Mouse (Mus musculus) MEL (cell line): ENCODE measurements around the gene Ndufs2. TPM values are rescaled to one million over a fixed set of nuclear protein-coding genes. Genes with fewer than 3 reads are reported as not detected.
A peak's percentile ranks its signal among the peaks of the same experiment; 100 is the strongest.

ENCODE experiments used
- DNase-seq: peaks from one replicate; pipeline ENCODE4 v3.0.0; 2011; ENCODE audit warnings: low read depth, low spot score
- H3K27ac ChIP-seq: 2 replicates; pipeline ENCODE4 v1.5.1; 2012; ENCODE audit warnings: low read depth, mild to moderate bottlenecking, control low read depth, low read length, moderate library complexity; ENCODE audit not compliant: control insufficient read depth
- H3K27me3 ChIP-seq, 2 experiments: fragments of 150-350 bp in 1 of 2; sonication (generic) in 1 of 2; 2 replicates each; pipeline ENCODE4 v1.6.1; 2012; ENCODE audit warnings: low read length in 2 of 2, mild to moderate bottlenecking in 2 of 2, improper control_type of control experiment in 1 of 2, moderate library complexity in 1 of 2; ENCODE audit not compliant: insufficient read depth in 2 of 2, control insufficient read depth in 1 of 2
- H3K36me3 ChIP-seq, 2 experiments: 2 replicates each; pipeline ENCODE4 v1.6.1; 2012 to 2014; ENCODE audit warnings: low read length in 2 of 2, improper control_type of control experiment in 1 of 2, inconsistent platforms in 1 of 2, mild to moderate bottlenecking in 1 of 2; ENCODE audit not compliant: insufficient read depth in 2 of 2, control insufficient read depth in 1 of 2
- H3K4me1 ChIP-seq, 2 experiments: fragments of 150-350 bp in 1 of 2; sonication (generic) in 1 of 2; 2 replicates each; pipeline ENCODE4 v1.6.1; 2012; ENCODE audit warnings: low read length in 2 of 2, improper control_type of control experiment in 1 of 2, mild to moderate bottlenecking in 1 of 2; ENCODE audit not compliant: insufficient read depth in 2 of 2, control insufficient read depth in 1 of 2
- H3K4me3 ChIP-seq, 2 experiments: fragments of 150-350 bp in 1 of 2; sonication (generic) in 1 of 2; 2 replicates each; pipeline ENCODE4 v1.5.1; 2012; ENCODE audit warnings: low read depth in 2 of 2, low read length in 2 of 2, mild to moderate bottlenecking in 2 of 2, moderate library complexity in 2 of 2, control low read depth in 1 of 2, improper control_type of control experiment in 1 of 2; ENCODE audit not compliant: control insufficient read depth in 1 of 2, insufficient read depth in 1 of 2
- H3K79me2 ChIP-seq: 2 replicates; pipeline ENCODE4 v1.6.1; 2012; ENCODE audit warnings: mild to moderate bottlenecking, low read length, moderate library complexity; ENCODE audit not compliant: control insufficient read depth, poor library complexity, insufficient read depth
- H3K9ac ChIP-seq: 2 replicates; pipeline ENCODE4 v1.6.1; 2012; ENCODE audit warnings: low read depth, mild to moderate bottlenecking, control low read depth, low read length, moderate library complexity; ENCODE audit not compliant: control insufficient read depth, poor library complexity, severe bottlenecking
- H3K9me3 ChIP-seq: fragments of 150-350 bp; sonication (generic); replicated peaks from 2 replicates; pipeline ENCODE4 v1.6.1; 2012; ENCODE audit warnings: mild to moderate bottlenecking, low read length, improper control_type of control experiment, moderate library complexity; ENCODE audit not compliant: insufficient read depth
- BHLHE40 ChIP-seq: IDR thresholded peaks from 2 replicates; pipeline ENCODE4 v1.6.1; 2012; ENCODE audit warnings: low read depth, mild to moderate bottlenecking, inconsistent platforms, low read length, improper control_type of control experiment, borderline replicate concordance
- CTCF ChIP-seq, 3 experiments: IDR thresholded peaks in 2 of 3; conservative IDR thresholded peaks in 1 of 3; 2 replicates each; pipeline ENCODE4 v1.5.1; 2011 to 2012; ENCODE audit warnings: low read length in 3 of 3, low read depth in 2 of 3, mild to moderate bottlenecking in 2 of 3, improper control_type of control experiment in 1 of 3, inconsistent platforms in 1 of 3, mixed read lengths in 1 of 3, moderate library complexity in 1 of 3; ENCODE audit not compliant: control insufficient read depth in 1 of 3, insufficient read depth in 1 of 3, poor library complexity in 1 of 3, severe bottlenecking in 1 of 3
- GATA1 ChIP-seq: IDR thresholded peaks from 2 replicates; pipeline ENCODE4 v1.6.1; 2011; ENCODE audit warnings: low read depth, low read length, improper control_type of control experiment
- HCFC1 ChIP-seq: IDR thresholded peaks from 2 replicates; pipeline ENCODE4 v1.6.1; 2012; ENCODE audit warnings: low read depth, mild to moderate bottlenecking, inconsistent platforms, low read length, improper control_type of control experiment, moderate library complexity
- MAZ ChIP-seq: IDR thresholded peaks from 2 replicates; pipeline ENCODE4 v1.6.1; 2012; ENCODE audit warnings: low read depth, mild to moderate bottlenecking, inconsistent platforms, low read length, improper control_type of control experiment
- MXI1 ChIP-seq: IDR thresholded peaks from 2 replicates; pipeline ENCODE4 v1.6.1; 2011; ENCODE audit warnings: mild to moderate bottlenecking, low read depth, low read length, improper control_type of control experiment
- MYC ChIP-seq: IDR thresholded peaks from 2 replicates; pipeline ENCODE4 v1.6.1; 2011; ENCODE audit warnings: low read depth, mild to moderate bottlenecking, low read length, improper control_type of control experiment, moderate library complexity
- NRF1 ChIP-seq: IDR thresholded peaks from 2 replicates; pipeline ENCODE4 v1.6.1; 2014; ENCODE audit warnings: low read depth, mild to moderate bottlenecking, inconsistent platforms, low read length, improper control_type of control experiment, moderate library complexity; ENCODE audit not compliant: poor library complexity, insufficient read depth, severe bottlenecking
- POLR2A ChIP-seq, 2 experiments: IDR thresholded peaks; 2 replicates each; pipeline ENCODE4 v1.6.1; 2011 to 2012; ENCODE audit warnings: low read length in 2 of 2, mild to moderate bottlenecking in 2 of 2, control low read depth in 1 of 2, improper control_type of control experiment in 1 of 2, low read depth in 1 of 2, moderate library complexity in 1 of 2; ENCODE audit not compliant: control insufficient read depth in 1 of 2, insufficient read depth in 1 of 2, poor library complexity in 1 of 2
- RCOR1 ChIP-seq: IDR thresholded peaks from 2 replicates; pipeline ENCODE4 v1.6.1; 2012; ENCODE audit warnings: low read depth, mild to moderate bottlenecking, inconsistent platforms, low read length, improper control_type of control experiment
- SIN3A ChIP-seq: IDR thresholded peaks from 2 replicates; pipeline ENCODE4 v1.6.1; 2012; ENCODE audit warnings: low read length, improper control_type of control experiment, inconsistent platforms
- SMC3 ChIP-seq: IDR thresholded peaks from 2 replicates; pipeline ENCODE4 v1.6.1; 2011; ENCODE audit warnings: low read depth, low read length, improper control_type of control experiment
- TAL1 ChIP-seq: IDR thresholded peaks from 2 replicates; pipeline ENCODE4 v1.6.1; 2012; ENCODE audit warnings: mild to moderate bottlenecking, inconsistent platforms, low read length, moderate library complexity, mixed read lengths
- TCF12 ChIP-seq: IDR thresholded peaks from 2 replicates; pipeline ENCODE4 v1.6.1; 2014; ENCODE audit warnings: low read depth, mild to moderate bottlenecking, inconsistent platforms, low read length, improper control_type of control experiment, moderate library complexity
- USF2 ChIP-seq, 2 experiments: IDR thresholded peaks; 2 replicates each; pipeline ENCODE4 v1.6.1; 2011 to 2012; ENCODE audit warnings: improper control_type of control experiment in 2 of 2, low read length in 2 of 2, borderline replicate concordance in 1 of 2, inconsistent platforms in 1 of 2, low read depth in 1 of 2, mild to moderate bottlenecking in 1 of 2; ENCODE audit not compliant: insufficient read depth in 1 of 2
- ZNF384 ChIP-seq: IDR thresholded peaks from 2 replicates; pipeline ENCODE4 v1.6.1; 2012; ENCODE audit warnings: low read depth, mild to moderate bottlenecking, inconsistent platforms, low read length, improper control_type of control experiment
- polyA plus RNA-seq, 2 experiments: library from polyadenylated mRNA; stranded (reverse) in 1 of 2; unstranded in 1 of 2; fragments of >175 nt in 1 of 2; fragments of >200 nt in 1 of 2; gene quantifications; 2 replicates each; pipeline versions ENCODE4 v1.2.1 to v1.2.4; 2012; ENCODE audit warnings: low replicate concordance in 2 of 2, low read depth in 1 of 2; ENCODE audit not compliant: insufficient read length in 2 of 2, insufficient read depth in 1 of 2, missing spikeins in 1 of 2
- total RNA-seq: library from RNA; depleted of rRNA; stranded (reverse); fragments of 300-350 nt; gene quantifications from 2 replicates; pipeline ENCODE4 v1.2.3, GENCODE M21; 2012

Ndufs2 gene
- total and polyA plus RNA-seq, 3 experiments, result 169 to 415 (median 292) TPM

GRCm38 (mm10) chr1:171193911-171194830 lies 57.0 kb downstream of the Ndufs2 start:
- H3K9ac ChIP-seq, result no peak overlapping the region
- no peak for TF ChIP-seq HCFC1
- no peak for TF ChIP-seq MYC
- TF ChIP-seq GATA1, result no peak
- no peak for TF ChIP-seq POLR2A (IDR thresholded peaks at IDR 0.05; ENCODE audit: control insufficient read depth in 1 of 2, insufficient read depth in 1 of 2, low read depth in 1 of 2, low read length in 2 of 2, poor library complexity in 1 of 2)
- no peak for TF ChIP-seq ZNF384
- no peak for TF ChIP-seq USF2 (IDR thresholded peaks at IDR 0.05; ENCODE audit: borderline replicate concordance in 1 of 2, insufficient read depth in 1 of 2, low read depth in 1 of 2, low read length in 2 of 2)
- peak; percentile 66 for TF ChIP-seq RCOR1
- peak; percentile 70; the same call in 1 of the 2 replicates for TF ChIP-seq BHLHE40
- no peak for TF ChIP-seq SMC3
- TF ChIP-seq SIN3A, result no peak
- TF ChIP-seq MXI1, result no peak
- no peaks in the 10 kb centered on the region for H3K79me2 ChIP-seq
- peaks cover 0 to 3% of the 10 kb centered on the region in 2 experiments; a peak in 2 of 4 replicates for H3K27me3 ChIP-seq
- H3K9me3 ChIP-seq, result no peaks in the 10 kb centered on the region
- H3K4me3 ChIP-seq, result no peak overlapping the region
- H3K36me3 ChIP-seq, result peaks cover 0 to 4% of the 10 kb centered on the region in 2 experiments; a peak in 2 of 4 replicates
- peaks cover 0 to 5% of the 10 kb centered on the region in 2 experiments; a peak in 1 of 4 replicates for H3K4me1 ChIP-seq
- DNase-seq, result no peak
- H3K27ac ChIP-seq, result no peak overlapping the region

GRCm38 (mm10) chr1:171193093-171193840 lies 57.9 kb downstream of the Ndufs2 start:
- TF ChIP-seq MAZ (no peak), NRF1 (no peak), TAL1 (no peak), MYC (no peak), CTCF (IDR thresholded peaks at IDR 0.05 in 2 of 3, conservative IDR thresholded peaks at IDR 0.05 in 1 of 3; ENCODE audit: control insufficient read depth in 1 of 3, insufficient read depth in 1 of 3, low read depth in 2 of 3, low read length in 3 of 3, poor library complexity in 1 of 3, severe bottlenecking in 1 of 3) (no peak), SIN3A (no peak), HCFC1 (no peak), TCF12 (no peak), ZNF384 (no peak)
- Histone ChIP-seq H3K27me3 (peaks cover 0 to 3% of the 10 kb centered on the region in 2 experiments; a peak in 2 of 4 replicates), H3K4me1 (peaks cover 0 to 5% of the 10 kb centered on the region in 2 experiments; a peak in 1 of 4 replicates), H3K9ac (no peak overlapping the region), H3K79me2 (no peaks in the 10 kb centered on the region), H3K36me3 (peaks cover 0 to 4% of the 10 kb centered on the region in 2 experiments; a peak in 2 of 4 replicates), H3K9me3 (no peaks in the 10 kb centered on the region), H3K27ac (no peak overlapping the region), H3K4me3 (no peak overlapping the region)
- DNase-seq, result no peak
